Mouse (Mus musculus) hematopoietic multipotent progenitor cell, adult 10-12 weeks (in vitro differentiated cells): ENCODE measurements around the gene Olfr411. TPM values are rescaled to one million over a fixed set of nuclear protein-coding genes. Genes with fewer than 3 reads are reported as not detected.

Source experiments
- polyA plus RNA-seq: library from polyadenylated mRNA; stranded (reverse); fragments of >175 nt; gene quantifications from 2 replicates; pipeline ENCODE4 v1.2.3, GENCODE M21; 2012; ENCODE audit warnings: low replicate concordance

Gene Olfr411
- polyA plus RNA-seq: not detected in 2 replicates

GRCm38 (mm10) chr11:74352550-74352949 lies at the start of gene Olfr411:
TSS of gene Olfr411 (minus strand) at chr11:74352650.

GRCm38 (mm10) chr11:74361769-74362168 lies 9.3 kb upstream of the Olfr411 start, which contains the start of gene Olfr412:
TSS of gene Olfr412 (plus strand) at chr11:74362069.

GRCm38 (mm10) chr11:74337931-74338330 lies 14.5 kb downstream of the Olfr411 start, which contains the start of gene Olfr410:
TSS of gene Olfr410 (minus strand) at chr11:74338031.

Other genes with a start within 250 kb of the Olfr411 start
- gene Olfr401, start 238.9 kb downstream of the Olfr411 start, polyA plus RNA-seq: not detected in 2 replicates
- not detected in 2 replicates for gene Olfr402, start 199.1 kb downstream of the Olfr411 start, polyA plus RNA-seq
- gene Olfr403, start 166.4 kb downstream of the Olfr411 start, polyA plus RNA-seq: 0.04 TPM in 1 of 2 replicates, not detected in the other
- gene Olfr43, start 141.3 kb downstream of the Olfr411 start, polyA plus RNA-seq: not detected in 2 replicates
- gene Olfr406, start 92.8 kb downstream of the Olfr411 start, polyA plus RNA-seq: not detected in 2 replicates
- not detected in 2 replicates for gene Olfr59, start 68.9 kb downstream of the Olfr411 start, polyA plus RNA-seq
- gene Olfr410, start 14.6 kb downstream of the Olfr411 start, polyA plus RNA-seq: not detected in 2 replicates
- gene Olfr412, start 9.4 kb upstream of the Olfr411 start, polyA plus RNA-seq: not detected in 2 replicates